Mouse (Mus musculus) adipocyte (in vitro differentiated cells): Measurements from ENCODE around the gene Prkab1.

ENCODE experiments used
- DNase-seq: peaks from one replicate; pipeline ENCODE4 v3.0.0-alpha.2; 2016; ENCODE audit warnings: low spot score

The Prkab1 gene

GRCm38 (mm10) chr5:116018196-116018595 lies 6.1 kb downstream of the Prkab1 start:
- DNase-seq: no peak

- no peak for DNase-seq
Measured at GRCm38 (mm10) chr5:116017391-116017790, 6.9 kb downstream of the Prkab1 start.

- no peak for DNase-seq
Measured at GRCm38 (mm10) chr5:116016542-116016941, 7.8 kb downstream of the Prkab1 start.

- no peak for DNase-seq
Measured at GRCm38 (mm10) chr5:116014237-116014636, 10.1 kb downstream of the Prkab1 start.

DNA sequence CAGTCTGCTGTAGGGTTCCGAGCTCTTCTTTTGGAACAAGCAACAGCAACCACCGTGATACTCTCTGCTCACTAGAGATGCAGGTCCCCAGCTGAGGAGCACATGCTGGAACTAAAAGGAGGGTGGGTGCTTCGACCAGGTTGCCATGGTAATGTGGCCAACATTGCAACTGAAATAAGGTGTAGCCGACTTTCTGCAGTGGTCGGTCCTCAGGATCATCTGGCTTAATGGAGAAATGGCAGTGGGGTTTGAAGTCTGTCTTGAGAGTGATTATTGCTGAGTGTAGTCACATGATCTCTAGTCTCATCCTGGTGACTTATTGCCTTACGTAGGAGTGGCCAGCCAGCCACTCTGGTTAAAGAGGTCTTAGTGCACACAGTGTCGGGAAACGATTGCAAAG lies 10.5 kb downstream of the Prkab1 start:
- no peak for DNase-seq

GRCm38 (mm10) chr5:116012503-116012902 lies 11.8 kb downstream of the Prkab1 start:
- no peak for DNase-seq

GRCm38 (mm10) chr5:116011700-116012099 lies 12.6 kb downstream of the Prkab1 start:
- DNase-seq: no peak

DNA sequence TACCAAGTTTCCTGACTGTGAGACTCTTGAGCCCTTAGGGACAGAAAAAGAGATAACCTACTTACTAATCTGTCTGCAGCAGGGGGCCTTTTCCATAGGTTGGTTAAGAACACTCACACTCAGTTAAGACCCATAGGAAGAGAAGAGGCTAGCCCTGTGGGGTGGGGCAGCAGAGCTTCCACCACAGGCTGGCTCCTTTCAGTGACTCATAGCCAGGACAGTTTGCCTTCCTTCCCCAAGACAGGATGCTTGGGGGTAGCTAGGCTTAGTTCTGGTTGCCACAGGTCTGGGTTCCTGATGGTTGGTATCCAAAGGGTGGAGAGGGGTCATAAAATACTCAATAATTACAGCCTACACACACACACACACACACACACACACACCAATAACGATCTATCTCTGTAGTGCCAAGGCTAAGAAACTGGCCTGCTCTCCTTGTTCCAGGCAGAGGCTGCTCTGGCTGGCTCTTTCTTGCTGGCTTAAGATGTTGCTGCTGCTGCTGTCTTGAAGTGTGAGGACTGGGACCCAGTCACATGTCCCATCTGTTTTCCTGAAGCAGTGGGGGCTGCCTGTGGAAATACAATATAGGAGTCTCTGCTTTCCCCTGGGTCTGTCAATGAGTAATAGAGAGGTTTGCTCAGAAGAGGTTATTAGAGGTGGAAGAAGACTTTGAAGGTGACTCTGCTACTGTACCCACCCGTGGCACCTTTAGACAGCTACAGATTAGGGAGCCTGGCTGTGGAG lies 14.3 kb downstream of the Prkab1 start:
- DNase-seq: no peak

GRCm38 (mm10) chr5:116009091-116009851 lies 15.0 kb downstream of the Prkab1 start:
- DNase-seq: no peak

GRCm38 (mm10) chr5:116007723-116008122 lies 16.6 kb downstream of the Prkab1 start:
- no peak for DNase-seq

DNA sequence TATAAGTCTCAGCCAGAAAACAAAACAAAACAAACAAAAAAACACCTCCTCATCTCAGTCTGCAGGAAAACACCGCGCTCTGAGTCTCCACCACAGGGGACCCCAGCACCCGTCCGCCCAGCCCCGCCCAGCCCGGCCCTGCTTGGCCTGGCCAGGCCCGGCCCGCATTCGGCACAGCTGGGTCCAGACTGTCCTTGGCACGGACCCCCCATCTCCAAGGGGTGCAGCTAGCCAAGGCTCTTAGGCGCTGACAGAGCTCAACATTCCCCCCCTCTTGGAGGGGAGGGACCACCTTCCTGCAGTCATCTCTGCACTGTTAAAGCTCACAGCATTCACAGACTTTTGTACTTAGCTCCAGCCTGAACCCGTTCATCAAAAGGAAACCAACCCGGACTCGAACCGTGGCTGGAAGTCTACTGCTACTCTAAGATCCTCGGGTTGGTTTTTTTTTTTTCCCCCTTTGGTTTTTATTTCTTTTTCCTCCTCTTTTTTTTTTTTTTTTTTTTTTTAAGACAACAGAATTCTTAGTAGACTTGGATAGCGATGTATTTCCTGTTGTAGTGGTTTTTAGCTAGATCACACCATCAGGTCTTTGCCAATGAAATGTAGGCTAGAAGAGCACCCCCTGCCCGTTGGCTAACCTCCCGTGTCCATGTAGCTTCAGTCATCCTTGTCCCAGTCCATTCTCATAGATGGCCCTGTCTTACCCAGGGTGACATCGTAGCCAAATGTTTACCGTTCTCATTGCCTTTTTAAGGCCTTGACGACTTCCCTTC lies 17.8 kb downstream of the Prkab1 start:
- no peak for DNase-seq

- no peak for DNase-seq
Measured at GRCm38 (mm10) chr5:116004271-116004670, 20.0 kb downstream of the Prkab1 start.

DNA sequence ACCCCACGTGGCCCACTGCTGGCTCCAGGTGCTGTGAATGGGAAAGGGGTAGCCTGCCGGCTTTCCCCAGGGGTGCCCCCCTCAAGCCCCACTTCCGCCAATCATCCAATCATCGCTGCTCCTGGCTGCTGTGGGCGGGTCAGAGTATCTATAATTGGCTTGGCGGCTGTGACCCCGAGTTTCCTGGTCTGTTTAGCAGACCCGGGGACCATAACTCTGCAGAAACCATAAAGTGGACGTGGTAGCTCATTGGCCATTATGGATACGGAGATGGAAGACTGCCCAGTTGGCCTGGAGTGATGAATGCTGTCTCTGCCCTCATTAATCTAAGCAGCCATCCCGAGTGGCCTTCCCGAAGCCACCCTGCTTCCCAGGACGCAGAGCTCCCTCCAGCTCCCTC lies 20.5 kb downstream of the Prkab1 start:
- no peak for DNase-seq

- DNase-seq: no peak
Measured at GRCm38 (mm10) chr5:116003154-116003553, 21.2 kb downstream of the Prkab1 start.

DNA sequence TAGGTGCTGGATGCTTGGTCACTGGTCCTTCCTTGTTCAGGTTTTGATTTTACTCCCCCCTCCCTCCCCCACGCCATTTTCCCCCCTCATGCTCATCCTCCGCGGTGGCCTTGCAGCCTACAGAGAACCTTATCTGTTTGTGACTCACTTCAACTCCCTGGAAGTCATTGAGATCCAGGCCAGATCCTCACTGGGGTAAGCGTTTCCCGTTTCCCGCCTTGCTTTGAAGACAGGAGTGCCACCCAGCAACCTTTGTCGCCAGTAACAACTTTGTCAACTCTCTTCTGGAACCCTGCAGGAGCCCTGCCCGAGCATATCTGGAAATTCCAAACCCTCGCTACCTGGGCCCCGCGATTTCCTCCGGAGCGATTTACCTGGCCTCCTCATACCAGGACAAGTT lies 26.9 kb downstream of the Prkab1 start:
- no peak for DNase-seq

DNA sequence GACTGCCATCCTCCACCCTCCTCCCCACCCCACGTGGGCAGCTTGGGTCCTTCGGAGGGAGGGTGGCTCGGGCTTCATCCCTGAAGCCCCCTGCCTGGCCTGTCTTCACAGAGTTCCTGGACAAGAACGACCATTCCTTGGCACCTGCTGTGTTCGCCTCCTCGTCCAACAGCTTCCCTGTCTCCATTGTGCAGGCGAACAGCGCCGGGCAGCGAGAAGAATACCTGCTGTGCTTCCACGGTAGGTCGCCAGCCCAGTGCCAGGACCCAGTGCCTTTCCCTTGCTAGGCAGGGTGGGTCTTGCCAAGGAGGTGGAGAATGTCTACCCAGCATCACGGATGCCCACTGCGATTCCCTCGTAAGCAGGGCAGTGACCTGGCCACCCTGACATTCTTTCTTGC lies 30.2 kb downstream of the Prkab1 start:
- DNase-seq: no peak

GRCm38 (mm10) chr5:115991717-115992116 lies 32.6 kb downstream of the Prkab1 start:
- no peak for DNase-seq

DNA sequence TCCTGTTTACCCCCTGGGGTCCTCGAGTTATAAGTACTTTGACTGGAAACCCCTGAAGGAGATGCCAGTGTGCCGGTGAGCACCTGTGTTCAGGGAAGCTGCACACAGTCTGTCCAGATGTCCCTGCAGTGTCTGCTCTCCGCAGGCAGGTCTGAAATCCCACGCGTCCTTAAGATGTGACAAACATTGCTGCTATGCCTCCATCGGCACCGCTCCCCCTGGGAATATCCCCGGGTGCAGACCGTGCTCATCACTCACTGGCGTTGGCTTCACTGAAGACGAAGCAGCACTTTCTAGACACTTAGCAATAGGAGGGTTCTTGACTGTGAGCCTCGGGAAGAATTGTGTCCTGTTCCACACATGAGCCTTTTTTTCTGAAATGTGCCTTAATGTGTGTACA lies 37.0 kb downstream of the Prkab1 start:
- DNase-seq: no peak

DNA sequence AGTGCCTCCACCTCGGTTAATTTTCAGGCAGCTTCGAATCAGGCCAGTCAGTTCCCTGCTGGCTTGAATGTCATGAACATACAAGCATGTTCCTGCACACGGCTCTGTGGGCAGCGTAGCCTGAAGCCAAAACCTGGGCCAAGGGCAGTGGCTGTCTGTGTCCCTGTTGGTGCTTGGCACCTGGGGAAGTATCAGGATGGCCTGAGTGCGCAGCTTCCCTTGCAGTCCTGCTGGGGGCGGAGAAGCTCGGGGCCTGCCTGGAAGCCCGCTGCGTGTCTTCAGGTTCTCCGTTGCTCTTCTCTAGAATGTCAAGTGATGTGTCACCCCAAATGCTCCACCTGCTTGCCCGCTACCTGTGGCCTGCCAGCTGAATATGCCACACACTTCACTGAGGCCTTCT lies 39.2 kb downstream of the Prkab1 start:
- DNase-seq: no peak

DNA sequence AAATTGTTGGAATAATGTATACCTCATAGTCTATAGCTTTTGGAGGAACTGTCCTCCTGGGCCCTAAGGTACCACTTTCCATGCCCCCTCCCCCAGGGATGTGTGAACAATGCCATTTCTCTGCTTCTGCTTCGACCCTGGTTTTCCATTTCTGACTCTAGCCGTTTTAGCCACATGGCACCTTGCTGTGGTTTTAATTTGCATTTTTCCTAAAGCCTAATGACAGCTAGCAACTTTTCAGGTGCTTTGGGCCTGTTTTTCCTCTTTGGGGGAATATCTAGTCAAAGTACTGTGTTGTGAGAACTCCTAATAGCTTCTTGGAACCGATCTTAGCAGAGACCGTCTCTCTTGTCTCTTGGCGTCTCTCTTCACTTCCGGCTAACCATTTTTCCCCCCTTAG lies 39.9 kb downstream of the Prkab1 start:
- DNase-seq: no peak

DNA sequence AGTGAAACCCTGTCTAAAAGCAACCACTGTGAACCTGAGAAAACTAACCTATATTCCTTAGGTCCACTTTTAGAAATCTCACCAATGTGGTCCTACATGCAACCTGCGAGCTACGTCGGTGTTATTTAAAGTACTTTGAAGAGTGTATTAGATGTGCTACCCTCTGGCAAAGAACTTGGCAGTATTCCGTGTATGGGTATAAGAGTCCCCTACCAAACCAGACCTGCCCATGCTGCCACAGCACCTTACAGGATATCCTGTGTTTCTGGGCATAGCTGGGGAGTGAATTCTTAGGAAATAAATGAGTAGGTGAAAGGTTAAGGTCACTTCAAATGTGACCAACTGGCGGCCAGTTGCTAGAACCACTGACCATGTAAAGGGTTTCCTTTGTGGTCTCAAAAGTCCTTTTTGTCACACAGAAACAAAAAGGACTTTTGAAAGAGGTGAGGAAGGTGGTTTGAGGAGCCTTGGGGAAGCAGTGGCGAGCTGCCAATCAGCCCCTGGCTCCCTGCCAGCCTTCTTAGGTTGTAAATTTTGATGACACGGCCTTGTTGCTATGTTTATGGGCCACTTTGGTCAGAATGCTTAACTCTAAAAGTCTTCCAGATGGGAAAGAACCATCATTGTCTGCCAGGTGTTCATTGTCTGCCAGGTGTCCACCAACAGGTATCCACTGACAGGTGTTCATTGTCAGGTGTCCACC lies 41.5 kb downstream of the Prkab1 start:
- DNase-seq: peak; percentile 43

GRCm38 (mm10) chr5:115980537-115980936 lies 43.8 kb downstream of the Prkab1 start:
- DNase-seq: no peak
